Mouse (Mus musculus) liver, embryonic 11.5 days (tissue): ENCODE data around the gene Spg11. TPM values are rescaled to one million over a fixed set of nuclear protein-coding genes. Genes with fewer than 3 reads are reported as not detected.
"Not testable (repeated sequence)": the region's sequence is repeated elsewhere in the genome, so short reads cannot be mapped to it uniquely, and the experiment has no call there.

Experiments
- ATAC-seq: fragments of 200-750 bp; cut with Nextera tagmentation; replicated peaks from 2 replicates; pipeline ENCODE4 v1.8.0; 2017; ENCODE audit warnings: moderate number of reproducible peaks, mild to moderate bottlenecking, moderate TSS enrichment, moderate library complexity; ENCODE audit not compliant: low FRiP score
- DNase-seq: peaks from one replicate; pipeline ENCODE4 v3.0.0-alpha.2; 2017; ENCODE audit warnings: low spot score
- H3K27ac ChIP-seq: fragments of 300-500 bp; sonication (generic); 2 replicates; pipeline ENCODE4 v1.5.1; 2014; ENCODE audit warnings: mild to moderate bottlenecking, low read depth, low read length, control low read depth
- H3K27me3 ChIP-seq: fragments of 300-500 bp; sonication (generic); replicated peaks from 2 replicates; pipeline ENCODE4 v1.6.1; 2014; ENCODE audit warnings: low read length, mixed read lengths; ENCODE audit not compliant: control insufficient read depth, insufficient read depth
- H3K36me3 ChIP-seq: fragments of 300-500 bp; sonication (generic); 2 replicates; pipeline ENCODE4 v1.6.1; 2014; ENCODE audit warnings: mild to moderate bottlenecking, low read length, moderate library complexity, mixed read lengths; ENCODE audit not compliant: control insufficient read depth, insufficient read depth
- H3K4me1 ChIP-seq: fragments of 300-500 bp; sonication (generic); replicated peaks from 2 replicates; pipeline ENCODE4 v1.6.1; 2014; ENCODE audit warnings: low read length, mixed read lengths; ENCODE audit not compliant: control insufficient read depth, insufficient read depth
- H3K4me2 ChIP-seq: fragments of 300-500 bp; sonication (generic); 2 replicates; pipeline ENCODE4 v1.6.1; 2014; ENCODE audit warnings: mild to moderate bottlenecking, control low read depth, moderate library complexity
- H3K4me3 ChIP-seq: fragments of 300-500 bp; sonication (generic); 2 replicates; pipeline ENCODE4 v1.5.1; 2014; ENCODE audit warnings: low read depth, low read length, control low read depth
- H3K9ac ChIP-seq: fragments of 300-500 bp; sonication (generic); 2 replicates; pipeline ENCODE4 v1.6.1; 2014; ENCODE audit warnings: low read depth, low read length, control low read depth
- H3K9me3 ChIP-seq: fragments of 300-500 bp; sonication (generic); 2 replicates; pipeline ENCODE4 v1.6.1; 2016; ENCODE audit warnings: low read length, inconsistent platforms, mixed read lengths; ENCODE audit not compliant: control insufficient read depth
- WGBS: fragments of 180-500 bp; shearing (Covaris S2); extraction: QIAGEN DNeasy Blood & Tissue Kit; methylation state at CpG from one replicate; pipeline ENCODE4 v1.1.7; 2014; 5-methylcytosine and 5-hydroxymethylcytosine counted together
- polyA plus RNA-seq: library from polyadenylated mRNA; unstranded; fragments of >200 nt; fragmentation: Nextera tagmentation; extraction: Ambion mirVana; gene quantifications from 2 replicates; pipeline ENCODE4 v1.2.1, GENCODE M21; 2014

The Spg11 gene
- polyA plus RNA-seq, 1 experiment from 2014 or later, result 9.3 TPM

GRCm38 (mm10) chr2:122108101-122108500 lies 10.1 kb downstream of the Spg11 start:
- Histone ChIP-seq H3K4me2 (no peak overlapping the region), H3K36me3 (peaks cover 13% of the 10 kb centered on the region), H3K9ac (no peak overlapping the region), H3K27ac (no peak overlapping the region), H3K9me3 (no peaks in the 10 kb centered on the region), H3K27me3 (no peaks in the 10 kb centered on the region), H3K4me1 (no peaks in the 10 kb centered on the region), H3K4me3 (no peak overlapping the region)
- no peak for ATAC-seq
- DNase-seq, result no peak
- WGBS, result 82% methylated on average over 14 of the region's 14 CpGs

GRCm38 (mm10) chr2:122102070-122102469 lies 16.1 kb downstream of the Spg11 start:
- no peak overlapping the region for H3K4me2 ChIP-seq
- DNase-seq (no peak), ATAC-seq (peak; percentile 58; the same call in 1 of the 2 replicates)
- no peaks in the 10 kb centered on the region for H3K4me1 ChIP-seq
- H3K9ac ChIP-seq, result no peak overlapping the region
- no peaks in the 10 kb centered on the region for H3K9me3 ChIP-seq
- no peak overlapping the region for H3K4me3 ChIP-seq
- H3K27ac ChIP-seq, result no peak overlapping the region
- no peaks in the 10 kb centered on the region for H3K27me3 ChIP-seq
- H3K36me3 ChIP-seq, result peaks cover 10% of the 10 kb centered on the region; the same call in 1 of the 2 replicates

GRCm38 (mm10) chr2:122097686-122098085 lies 20.5 kb downstream of the Spg11 start:
- H3K9me3 ChIP-seq, DNase-seq, H3K4me3 ChIP-seq, H3K27ac ChIP-seq, H3K4me2 ChIP-seq, H3K27me3 ChIP-seq, H3K9ac ChIP-seq, ATAC-seq, H3K4me1 ChIP-seq: not testable (repeated sequence)
- WGBS, result 81% methylated on average over 5 of the region's 5 CpGs
- peaks cover 12% of the 10 kb centered on the region; the same call in 1 of the 2 replicates for H3K36me3 ChIP-seq

- DNase-seq (no peak), ATAC-seq (no peak)
- no peaks in the 10 kb centered on the region for H3K9me3 ChIP-seq
- no peak overlapping the region for H3K4me3 ChIP-seq
- no peak overlapping the region for H3K27ac ChIP-seq
- H3K27me3 ChIP-seq, result no peaks in the 10 kb centered on the region
- no peaks in the 10 kb centered on the region for H3K4me1 ChIP-seq
- WGBS, result 92% methylated on average over 4 of the region's 4 CpGs
- H3K9ac ChIP-seq, result no peak overlapping the region
- H3K4me2 ChIP-seq, result no peak overlapping the region
- H3K36me3 ChIP-seq, result peaks cover 13% of the 10 kb centered on the region; the same call in 1 of the 2 replicates
These were observed 24.3 kb downstream of the Spg11 start for GRCm38 (mm10) chr2:122093844-122094243.

- Histone ChIP-seq H3K4me2 (no peak overlapping the region), H3K4me1 (0 out of 2 replicates have a peak, but pooled peaks cover 3% of the 10 kb centered on the region), H3K9ac (no peak overlapping the region), H3K27ac (no peak overlapping the region), H3K4me3 (no peak overlapping the region), H3K27me3 (no peaks in the 10 kb centered on the region), H3K36me3 (peaks cover 15% of the 10 kb centered on the region; the same call in 1 of the 2 replicates), H3K9me3 (no peaks in the 10 kb centered on the region)
- no peak for ATAC-seq
- WGBS, result 83% methylated on average over 4 of the region's 4 CpGs
- DNase-seq, result no peak
These were observed 31.7 kb downstream of the Spg11 start for GRCm38 (mm10) chr2:122086446-122086845.

- H3K4me1 ChIP-seq, result 0 out of 2 replicates have a peak, but pooled peaks cover 3% of the 10 kb centered on the region
- 75% methylated on average over 7 of the region's 7 CpGs for WGBS
- no peak overlapping the region for H3K9ac ChIP-seq
- H3K27me3 ChIP-seq, result no peaks in the 10 kb centered on the region
- ATAC-seq (peak; percentile 49), DNase-seq (no peak)
- H3K9me3 ChIP-seq, result no peaks in the 10 kb centered on the region
- H3K4me2 ChIP-seq, result no peak overlapping the region
- H3K27ac ChIP-seq, result no peak overlapping the region
- peaks cover 14% of the 10 kb centered on the region; the same call in 1 of the 2 replicates for H3K36me3 ChIP-seq
- no peak overlapping the region for H3K4me3 ChIP-seq
These were observed 36.3 kb downstream of the Spg11 start for GRCm38 (mm10) chr2:122081728-122082456.

GRCm38 (mm10) chr2:122069922-122070321 lies 48.3 kb downstream of the Spg11 start:
- H3K9ac ChIP-seq, result no peak overlapping the region
- H3K27me3 ChIP-seq, result no peaks in the 10 kb centered on the region
- H3K27ac ChIP-seq, result no peak overlapping the region
- DNase-seq, result no peak
- 34% methylated on average over 5 of the region's 5 CpGs for WGBS
- H3K4me3 ChIP-seq, result no peak overlapping the region
- H3K36me3 ChIP-seq, result peaks cover 14% of the 10 kb centered on the region; the same call in 1 of the 2 replicates
- no peak overlapping the region for H3K4me2 ChIP-seq
- ATAC-seq, result no peak
- no peaks in the 10 kb centered on the region for H3K9me3 ChIP-seq
- no peaks in the 10 kb centered on the region for H3K4me1 ChIP-seq

GRCm38 (mm10) chr2:122069144-122069912 lies 48.9 kb downstream of the Spg11 start:
- ATAC-seq (no peak), DNase-seq (no peak)
- H3K4me2 ChIP-seq, result no peak overlapping the region
- no peaks in the 10 kb centered on the region for H3K9me3 ChIP-seq
- no peaks in the 10 kb centered on the region for H3K4me1 ChIP-seq
- WGBS, result 79% methylated on average over 6 of the region's 6 CpGs
- H3K27ac ChIP-seq, result no peak overlapping the region
- no peak overlapping the region for H3K9ac ChIP-seq
- H3K4me3 ChIP-seq, result no peak overlapping the region
- no peaks in the 10 kb centered on the region for H3K27me3 ChIP-seq
- peaks cover 14% of the 10 kb centered on the region; the same call in 1 of the 2 replicates for H3K36me3 ChIP-seq
